Mouse (Mus musculus): ENCODE data around the gene Crhr1. TPM values are rescaled to one million over a fixed set of nuclear protein-coding genes. Genes with fewer than 3 reads are reported as not detected.
A peak's percentile ranks its signal among the peaks of the same experiment; 100 is the strongest.

Gene Crhr1
- total RNA-seq (2021), result under 1 TPM in 1 of 2 experiments, not detected in 1; 0.12 TPM
- long read RNA-seq, experiment 1, result 0 reads
- long read RNA-seq, experiment 2, result 0 reads

DNA sequence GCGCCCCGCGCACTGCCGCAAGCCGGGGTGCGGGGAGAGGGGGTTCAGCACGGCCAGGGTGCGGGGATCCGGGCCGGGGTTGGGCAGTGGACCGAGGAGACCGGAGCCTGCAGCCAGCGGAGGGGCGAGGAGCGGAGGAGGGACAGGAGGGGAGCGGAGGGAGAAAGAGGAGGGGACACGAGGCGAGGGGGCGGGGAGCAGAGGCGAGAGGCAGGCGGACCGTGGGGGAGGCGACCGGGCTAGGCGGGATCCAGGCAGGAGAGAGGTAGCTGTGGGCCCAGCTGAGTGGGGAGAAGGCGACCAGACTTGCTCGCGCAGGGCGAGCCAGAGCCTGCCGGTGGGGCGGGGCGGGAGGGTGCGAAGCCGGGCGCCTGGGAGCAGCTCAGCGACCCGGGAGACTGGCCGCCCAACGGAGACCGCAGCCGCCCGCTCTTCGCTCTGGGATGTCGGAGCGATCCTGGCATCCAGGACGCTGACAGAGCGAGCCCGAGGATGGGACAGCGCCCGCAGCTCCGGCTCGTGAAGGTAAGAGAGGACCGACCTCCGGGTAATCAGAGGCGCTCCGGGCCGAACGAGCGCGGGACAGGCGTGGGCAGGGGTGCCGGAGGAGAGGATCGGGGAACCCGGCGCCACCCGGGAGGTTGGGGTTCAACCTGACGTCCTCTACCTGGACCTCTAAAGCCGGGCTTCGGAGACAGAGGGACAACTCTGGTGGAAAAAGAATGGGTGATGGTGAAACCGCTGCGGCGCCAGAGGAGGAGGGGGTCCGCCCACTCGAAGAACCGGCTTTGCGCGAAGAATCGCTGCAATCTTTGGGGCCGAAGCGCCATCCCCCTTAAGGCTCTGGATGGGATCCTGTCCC, at the start of gene Crhr1:
Crhr1 (plus strand) TSS at position 276 of the 862 bp plus-strand sequence.
- DNase-seq, result peak; percentile 16

DNA sequence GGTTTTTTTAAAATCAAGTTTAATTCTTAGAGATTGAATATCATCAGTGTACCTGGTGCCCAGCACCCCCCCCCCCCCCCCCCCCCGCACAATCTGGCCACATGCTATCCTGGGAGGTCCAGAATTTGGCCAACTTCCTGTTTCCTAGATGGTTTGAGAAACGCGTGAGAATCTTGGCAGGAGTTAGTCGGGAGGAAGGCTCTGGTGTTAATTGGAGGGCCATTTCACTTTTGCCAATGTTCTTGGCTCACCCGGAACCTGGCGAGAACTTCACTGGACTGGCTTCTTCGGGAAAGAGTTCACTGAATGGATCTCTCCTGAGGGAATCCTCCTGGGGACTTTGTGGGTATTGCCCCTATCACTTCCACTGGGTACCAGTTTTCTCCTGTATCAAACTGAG, 49.4 kb upstream of the Crhr1 start:
- DNase-seq, result no peak

- DNase-seq, result no peak
Measured at GRCm38 (mm10) chr11:104083716-104084115, 48.9 kb upstream of the Crhr1 start.

- DNase-seq, result no peak
Measured at GRCm38 (mm10) chr11:104088519-104088918, 44.1 kb upstream of the Crhr1 start.

GRCm38 (mm10) chr11:104090769-104091168, 41.9 kb upstream of the Crhr1 start:
- no peak for DNase-seq

- DNase-seq, result no peak
Measured at GRCm38 (mm10) chr11:104095151-104095550, 37.5 kb upstream of the Crhr1 start.

DNA sequence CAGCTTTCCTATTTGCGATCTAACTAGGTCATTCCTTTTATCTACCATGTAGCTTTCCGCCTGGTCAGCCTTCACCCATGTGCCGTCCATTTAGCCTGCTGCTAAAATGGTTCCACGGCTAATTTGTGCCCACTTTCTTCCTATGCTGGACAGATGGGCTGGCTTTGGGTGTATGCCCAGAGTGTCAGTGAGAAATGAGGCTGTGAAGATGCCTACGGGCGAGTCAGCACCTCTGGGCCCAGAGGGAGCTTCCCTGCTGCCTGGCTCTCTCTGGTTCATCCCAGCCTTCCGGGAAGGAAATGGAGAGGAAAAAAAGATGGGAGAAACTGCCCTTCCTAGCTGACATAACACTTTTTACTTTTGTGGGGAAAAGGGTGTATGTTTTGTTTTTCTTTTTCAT, 36.1 kb upstream of the Crhr1 start:
- no peak for DNase-seq

DNA sequence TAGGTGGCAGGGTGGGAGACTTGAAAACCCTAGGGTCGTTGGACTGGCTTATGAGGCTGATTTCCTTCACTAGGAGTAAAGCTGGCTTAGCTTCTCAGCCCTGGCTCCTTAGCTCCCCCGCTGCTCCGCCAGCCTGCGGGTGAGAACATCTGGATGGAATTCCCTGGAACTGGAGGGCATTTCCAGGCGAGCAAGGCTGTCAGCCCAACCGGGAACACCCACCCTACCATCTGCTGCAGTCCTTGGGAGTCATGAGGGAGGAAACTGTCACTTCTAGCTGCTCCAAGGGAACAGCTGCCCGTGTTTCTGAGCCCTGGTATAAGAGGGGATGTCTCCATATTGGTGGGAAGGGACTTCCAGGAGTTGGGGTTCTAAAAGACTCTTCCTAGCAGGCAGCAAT, 33.1 kb upstream of the Crhr1 start:
- no peak for DNase-seq

- DNase-seq, result no peak
Measured at GRCm38 (mm10) chr11:104102641-104103040, 30.0 kb upstream of the Crhr1 start.

GRCm38 (mm10) chr11:104106329-104106728, 26.3 kb upstream of the Crhr1 start:
- peak; percentile 18 for DNase-seq

GRCm38 (mm10) chr11:104106969-104107368, 25.7 kb upstream of the Crhr1 start:
- no peak for DNase-seq

DNA sequence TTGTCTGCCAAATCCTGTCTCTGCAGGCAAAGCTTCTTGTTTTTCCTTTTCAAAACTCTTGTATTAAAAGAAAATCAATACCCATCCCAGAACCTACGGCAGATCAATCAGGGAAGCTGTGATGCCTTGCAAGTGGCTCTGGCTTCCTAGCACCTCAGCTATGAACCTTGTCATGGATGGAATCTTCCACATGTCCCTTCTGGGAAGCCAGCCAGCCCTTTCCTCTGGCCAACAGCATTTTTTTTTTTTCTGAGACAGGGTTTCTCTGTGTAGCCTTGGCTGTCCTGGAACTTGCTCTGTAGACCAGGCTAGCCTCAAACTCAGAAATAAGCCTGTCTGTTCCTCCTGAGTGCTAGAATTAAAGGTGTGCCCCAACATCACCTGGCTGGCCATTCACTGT, 22.3 kb upstream of the Crhr1 start:
- DNase-seq, result no peak

GRCm38 (mm10) chr11:104111851-104112250, 20.8 kb upstream of the Crhr1 start:
- no peak for DNase-seq

GRCm38 (mm10) chr11:104113699-104114098, 19.0 kb upstream of the Crhr1 start:
- DNase-seq, result no peak

DNA sequence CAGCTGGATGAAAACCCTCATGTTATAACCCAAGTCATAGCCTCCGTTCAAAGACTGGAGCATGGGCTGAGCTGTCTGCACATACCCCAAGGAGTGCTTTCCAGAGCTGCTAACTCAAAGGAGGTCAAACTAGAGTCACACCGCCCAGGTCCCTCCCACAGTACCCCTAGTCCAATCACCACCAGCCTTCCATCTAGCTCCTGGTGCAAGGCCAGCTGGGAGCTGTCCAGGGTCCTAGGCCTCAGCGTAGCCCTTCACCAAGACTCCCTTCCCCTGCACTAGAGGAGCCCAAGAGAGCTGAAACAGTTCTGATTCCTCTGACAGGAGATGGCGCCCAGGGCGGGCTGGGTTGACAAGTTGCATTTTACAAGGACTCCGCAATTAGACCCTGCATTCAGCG, 18.0 kb upstream of the Crhr1 start:
- DNase-seq, result peak; percentile 76

DNA sequence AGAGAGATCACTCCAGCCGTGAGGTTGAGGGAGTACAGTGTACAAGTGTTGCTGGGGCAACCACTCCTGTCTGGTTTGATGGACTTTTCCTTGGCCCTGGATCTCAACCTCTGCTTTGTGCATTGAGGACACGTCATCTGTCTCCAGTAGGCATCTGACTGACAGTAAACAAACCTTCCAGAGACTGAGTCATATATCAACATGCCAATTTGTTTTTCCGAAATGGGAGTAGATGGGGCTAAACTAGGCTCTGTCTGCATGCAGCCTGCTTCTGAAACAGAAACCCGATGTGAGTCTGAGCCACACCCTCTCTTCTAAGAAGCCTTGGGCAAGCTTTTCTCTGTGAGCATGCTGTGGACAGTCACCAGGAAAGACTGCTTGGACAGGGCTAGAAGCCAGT, 14.3 kb upstream of the Crhr1 start:
- DNase-seq, result no peak

DNA sequence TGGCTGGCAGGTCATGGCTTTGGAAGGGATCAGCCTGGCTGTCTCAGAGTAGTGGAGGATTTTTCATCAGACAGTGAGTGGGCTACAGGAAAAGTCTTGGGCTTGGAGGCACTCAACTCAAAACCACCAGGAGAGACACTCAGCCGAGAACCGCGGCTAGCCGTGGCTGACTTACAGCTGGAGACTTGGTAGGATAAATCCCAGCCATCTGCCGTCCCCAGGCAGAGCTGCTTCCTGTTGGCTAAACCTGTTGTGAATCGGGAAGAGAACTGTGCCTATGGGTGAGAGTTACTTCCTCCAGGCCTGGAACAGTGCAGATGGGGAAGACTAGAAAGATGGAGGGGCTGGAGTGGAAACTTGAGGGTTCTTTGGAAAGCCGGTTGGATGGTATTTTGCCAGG, 9.7 kb upstream of the Crhr1 start:
- DNase-seq, result no peak

DNA sequence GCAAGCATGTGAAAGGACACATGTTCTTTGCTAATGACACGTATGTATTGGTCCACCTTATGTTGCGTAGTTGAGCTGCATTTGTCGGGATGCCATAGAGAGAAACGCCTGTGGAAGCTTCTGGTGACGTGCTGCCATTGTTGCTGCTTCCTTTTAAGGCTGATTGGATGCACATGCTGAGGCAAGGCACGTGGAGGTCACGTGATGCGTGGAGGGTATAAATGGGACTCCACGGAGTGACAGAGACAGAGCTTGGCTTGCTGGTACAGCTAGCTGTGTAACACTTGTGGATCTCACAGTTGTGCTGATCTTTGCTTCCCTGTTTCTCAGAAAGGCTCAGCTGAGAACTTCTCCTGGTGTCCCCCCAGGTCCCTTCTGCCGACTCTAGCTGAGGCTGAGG, 9.2 kb upstream of the Crhr1 start:
- no peak for DNase-seq

DNA sequence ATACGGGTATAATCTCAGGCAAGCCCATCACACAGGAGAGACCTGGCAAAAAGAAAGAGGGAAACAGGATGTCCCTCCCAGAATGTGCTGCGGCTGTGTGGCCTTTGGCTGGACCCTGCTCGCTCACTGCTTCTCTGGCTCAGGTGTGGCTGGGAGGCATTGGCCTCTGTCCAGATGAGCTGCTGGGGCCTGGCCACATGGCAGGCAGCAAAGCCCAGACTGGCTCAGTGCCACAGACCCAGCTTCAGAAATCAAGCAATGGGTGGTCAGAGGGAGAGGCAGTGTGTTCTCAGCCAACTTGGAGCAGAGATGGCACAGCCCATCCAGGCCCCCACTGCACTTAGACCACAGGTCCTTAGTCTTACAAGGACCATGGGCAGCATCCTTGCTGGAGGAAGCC, 8.1 kb upstream of the Crhr1 start:
- DNase-seq, result no peak

DNA sequence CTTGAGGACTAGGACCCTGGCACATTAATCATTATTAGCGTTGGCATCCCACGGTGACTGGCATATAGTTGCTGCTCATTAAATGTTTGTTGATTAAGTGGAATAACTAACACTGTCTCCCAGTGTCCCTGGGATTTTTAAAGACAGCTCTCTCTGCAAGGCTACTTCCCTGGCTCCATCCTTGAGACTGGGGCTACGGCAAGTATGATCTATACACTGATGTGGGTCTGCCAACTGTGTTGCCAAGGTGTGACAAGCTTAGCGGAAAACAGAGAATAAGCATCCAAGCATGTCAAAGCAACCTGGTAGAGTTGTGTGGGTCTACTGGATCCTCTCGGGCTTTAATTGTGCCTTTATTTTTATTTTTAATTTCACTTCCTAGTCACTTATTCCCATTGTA, 3.2 kb upstream of the Crhr1 start:
- no peak for DNase-seq

DNA sequence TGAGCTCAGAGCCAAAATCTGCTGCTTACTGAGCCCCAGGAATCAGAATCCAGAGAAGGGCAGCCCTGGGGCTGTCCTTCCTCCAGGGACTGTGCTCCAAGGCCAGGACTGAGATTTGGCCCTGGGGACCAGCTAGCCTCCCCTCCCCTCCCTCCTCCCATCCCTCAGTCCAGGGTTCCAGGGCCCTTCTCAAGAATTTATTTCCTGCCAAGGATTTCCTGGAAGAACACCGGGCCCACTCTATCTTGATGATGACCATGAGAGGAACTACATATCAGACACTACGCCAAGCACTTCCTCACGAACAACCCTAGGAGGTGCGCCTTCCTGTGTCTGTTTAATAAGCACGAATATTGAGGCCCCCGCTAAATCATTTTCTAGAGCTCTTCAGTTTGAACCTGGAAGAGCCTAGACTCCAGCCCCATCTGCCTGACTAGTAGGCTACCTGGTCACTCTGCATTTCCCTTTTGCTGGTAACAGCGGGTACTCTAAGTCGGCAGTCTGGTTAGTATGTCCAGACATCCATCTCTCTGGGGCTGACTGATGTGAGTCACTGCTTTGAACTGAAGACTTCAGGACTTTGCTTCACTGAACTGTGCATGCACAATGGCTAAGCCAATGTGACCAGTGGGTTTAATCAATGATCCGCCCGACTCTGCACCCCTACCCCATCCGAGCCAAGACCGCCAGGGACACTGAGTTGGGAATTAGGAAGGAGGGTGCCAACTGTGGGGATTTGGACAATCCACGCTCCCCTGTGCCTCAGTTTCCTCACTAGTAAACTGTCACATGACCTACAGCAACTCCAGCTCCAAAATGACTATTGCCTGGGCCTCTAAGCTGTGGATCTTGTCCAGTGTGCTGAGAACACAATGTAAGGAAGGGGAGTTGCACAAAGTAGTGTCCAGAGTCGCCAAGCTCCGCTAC, 1.7 kb upstream of the Crhr1 start:
- DNase-seq, result no peak

DNA sequence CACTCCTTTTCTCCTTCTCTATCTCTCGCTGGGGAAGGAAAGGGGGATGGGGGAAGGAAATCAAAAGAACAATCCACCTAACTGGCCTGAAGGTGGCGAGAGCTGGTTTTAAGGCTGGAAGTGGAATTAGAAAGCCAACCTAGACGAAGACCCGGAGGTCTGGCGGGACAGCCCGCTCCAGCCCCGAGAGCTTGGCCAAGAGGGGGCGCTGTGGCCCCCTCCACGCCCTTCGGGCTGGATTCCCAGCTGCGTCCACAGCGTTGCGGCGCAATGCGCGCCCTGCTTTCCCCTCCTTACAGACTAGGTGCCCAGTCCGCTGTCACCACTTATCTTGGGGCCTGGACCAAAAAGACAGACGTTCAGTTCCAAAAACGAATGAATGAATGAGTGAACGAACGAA, 899 bp upstream of the Crhr1 start:
- DNase-seq, result peak; percentile 40

DNA sequence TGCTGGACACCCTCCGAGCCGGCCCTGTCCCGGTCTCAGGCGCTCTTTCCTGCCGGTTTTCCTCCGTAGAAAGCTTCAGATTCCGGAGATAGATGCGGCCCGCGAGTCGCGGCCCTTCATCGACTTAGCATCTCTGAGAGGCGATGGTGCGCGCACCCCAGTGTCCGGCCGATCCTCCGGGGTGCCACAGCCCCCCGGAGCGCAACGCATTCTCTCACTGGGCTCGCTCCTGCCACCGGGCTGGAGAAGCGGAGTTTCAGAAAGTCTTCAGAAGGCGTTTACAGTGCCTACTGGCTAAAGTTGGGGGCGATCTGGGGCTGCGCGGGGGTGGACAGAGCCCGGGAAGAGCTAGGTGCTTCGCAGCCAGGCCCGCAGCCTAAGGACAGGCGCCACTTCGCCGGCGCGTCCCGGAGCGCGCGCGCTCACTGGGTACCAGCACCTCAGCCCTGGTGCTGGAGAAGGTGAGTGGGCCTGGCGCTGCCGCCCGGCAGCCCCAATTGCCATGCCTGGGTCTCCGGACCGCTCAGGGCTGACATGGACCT, 858 bp downstream of the Crhr1 start:
- no peak for DNase-seq

All from gastrocnemius, postnatal 10 days (tissue).